In the genomic region with DNA sequence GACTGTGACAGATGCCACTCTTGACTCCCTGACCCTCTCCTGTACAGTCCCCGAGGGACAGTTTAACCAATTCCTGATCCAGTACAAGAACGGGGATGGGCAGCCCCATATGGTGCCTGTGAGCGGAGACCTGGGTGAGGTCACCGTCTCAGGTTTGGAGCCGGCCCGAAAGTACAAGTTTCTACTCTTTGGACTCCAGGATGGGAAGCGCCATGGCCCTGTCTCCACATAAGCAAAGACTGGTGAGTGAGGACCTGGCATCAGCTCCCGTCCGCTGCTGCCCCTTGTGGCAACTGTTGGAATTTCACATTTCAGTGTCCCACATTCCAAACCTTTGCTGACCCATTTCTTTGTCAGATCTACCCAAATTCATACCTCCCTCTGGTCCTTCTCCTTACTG, we compare ENCODE assay signal across 10 mouse cellular contexts. TPM values are rescaled to one million over a fixed set of nuclear protein-coding genes. Genes with fewer than 3 reads are reported as not detected.
A peak's percentile ranks its signal among the peaks of the same experiment; 100 is the strongest.
DNase-seq lines count a peak whose midpoint lies in the region; ATAC-seq and TF ChIP-seq lines count a peak whose summit lies in the region.
"Had no signal": no experiment of that assay in that cellular context is flagged by ENCODE, and none has a peak within 500 bp of the region (broad histone marks: within the 10 kb centered on the region; RNA-seq: fewer than 3 reads in every experiment).

No protein-coding gene starts in this region.

- peaks cover 9% of the 10 kb centered on the region for H3K27me3 ChIP-seq in CH12.LX (replicated peaks)
- no peaks in the 10 kb centered on the region for H3K27me3 ChIP-seq in midbrain, embryonic 10.5 days (ENCODE audit: low read depth, poor library complexity, severe bottlenecking)

- no peak overlapping the region for H3K27ac ChIP-seq in CH12.LX (ENCODE audit: insufficient read depth, low read depth)
- H3K27ac ChIP-seq in midbrain, embryonic 10.5 days (replicated peaks), result no peak overlapping the region

- 0 out of 2 replicates have a peak, but pooled peaks have one; percentile 42 for ATAC-seq in common myeloid progenitor, adult 5-6 weeks (replicated peaks; ENCODE audit: low read depth, poor library complexity, severe bottlenecking)

- no peak for TF ChIP-seq EP300 in CH12.LX (IDR thresholded peaks at IDR 0.05; ENCODE audit: low read length)

- dilution Hi-C loops in CH12.LX (cut with MboI; ENCODE audit: extremely low pct_ligation_motif_present, extremely low pct_unique_long_range_greater_than_20kb, low sequenced_read_pairs), result no loop called here

- 65% methylated on average over 9 of the region's 9 CpGs for WGBS in midbrain, embryonic 10.5 days

- H3K36me3 ChIP-seq in CH12.LX (replicated peaks in 1 of 2; ENCODE audit: control insufficient read depth in 1 of 2, insufficient read depth in 1 of 2, low read length in 1 of 2), result no peaks in the 10 kb centered on the region
- no peaks in the 10 kb centered on the region for H3K36me3 ChIP-seq in midbrain, embryonic 10.5 days

- no peak overlapping the region for H3K4me3 ChIP-seq in CH12.LX (replicated peaks in 1 of 3; ENCODE audit: low read depth in 2 of 3, low read length in 2 of 3, poor library complexity in 1 of 3)
- no peak overlapping the region for H3K4me3 ChIP-seq in midbrain, embryonic 10.5 days
- H3K4me3 ChIP-seq: erythroblast, embryonic 14.5 days had no signal

- H3K4me1 ChIP-seq in CH12.LX (ENCODE audit: control insufficient read depth in 1 of 2, insufficient read depth in 2 of 2), result no peaks in the 10 kb centered on the region
- H3K4me1 ChIP-seq in midbrain, embryonic 10.5 days, result no peaks in the 10 kb centered on the region

- H3K4me2 ChIP-seq in CH12.LX (ENCODE audit: insufficient read depth, low read depth, poor library complexity, severe bottlenecking), result no peak overlapping the region

- H3K9ac ChIP-seq in CH12.LX (ENCODE audit: insufficient read depth, low read depth), result no peak overlapping the region

- TF ChIP-seq POLR2A in CH12.LX (IDR thresholded peaks at IDR 0.05; ENCODE audit: low read depth, low read length), result no peak

- DNase-seq in layer of hippocampus, adult 11-12 months (ENCODE audit: low spot score), result peak; percentile 50
- DNase-seq in layer of hippocampus, adult 9-10 months (ENCODE audit: low spot score), result no peak
- DNase-seq in CH12.LX (ENCODE audit: extremely low read depth), result peak; percentile 11
- peak; percentile 60 for DNase-seq in adipocyte (ENCODE audit: low spot score)
- peak; percentile 49 to 87 for DNase-seq in kidney, postnatal 36 days
- peak; percentile 66 for DNase-seq in retina, embryonic 14.5 days (ENCODE audit: low spot score)
- DNase-seq in midbrain, embryonic 10.5 days (ENCODE audit: low spot score), result no peak

- H3K79me2 ChIP-seq in CH12.LX (replicated peaks; ENCODE audit: control insufficient read depth, extremely low read depth, insufficient read depth, poor library complexity, severe bottlenecking), result no peaks in the 10 kb centered on the region

- in situ Hi-C loops in CH12.LX (cut with MboI; ENCODE audit: low pct_ligation_motif_present, low pct_unique_long_range_greater_than_20kb, low sequenced_read_pairs), result no loop called here

- TF ChIP-seq CTCF in CH12.LX (conservative IDR thresholded peaks at IDR 0.05 in 1 of 2, IDR thresholded peaks at IDR 0.05 in 1 of 2; ENCODE audit: low read depth in 2 of 2, low read length in 2 of 2), result peak; percentile 29 to 32; a peak in 2 of 4 replicates

- H3K9me3 ChIP-seq in CH12.LX (replicated peaks; ENCODE audit: low read length), result no peaks in the 10 kb centered on the region
- H3K9me3 ChIP-seq in midbrain, embryonic 10.5 days (replicated peaks), result peaks cover 12% of the 10 kb centered on the region; the same call in 1 of the 2 replicates

- peak; percentile 8; the same call in 1 of the 2 replicates for TF ChIP-seq RAD21 in CH12.LX (IDR thresholded peaks at IDR 0.05; ENCODE audit: low read depth, low read length)

TF ChIP-seq in CH12.LX, 34 proteins besides CTCF, POLR2A, EP300 and RAD21:
- no peak for TF ChIP-seq TCF12 (IDR thresholded peaks at IDR 0.05; ENCODE audit: low read depth, low read length)
- TF ChIP-seq SMC3 (IDR thresholded peaks at IDR 0.05; ENCODE audit: low read depth, low read length), result no peak
- TF ChIP-seq JUN (IDR thresholded peaks at IDR 0.05; ENCODE audit: insufficient read depth, low read depth, low read length), result no peak
TF ChIP-seq in CH12.LX: peak in this region for 0.

RNA-seq across cellular contexts. Expression of gene Cyp21a1, which starts 8.7 kb away (rescaled TPM):
- not detected in 2 replicates for total RNA-seq in CH12.LX (2012; rRNA removed)
- total RNA-seq in CH12.LX (2014; rRNA removed), result not detected in 2 replicates
- not detected in 2 replicates for polyA plus RNA-seq in CH12.LX (2012; ENCODE audit: insufficient read length, low read depth)
- not detected in 2 replicates for total RNA-seq in common myeloid progenitor, adult 5-6 weeks (2017)
- not detected in 2 replicates for polyA plus RNA-seq in midbrain, embryonic 10.5 days (2016; fragmentation: Nextera tagmentation; extraction: Ambion mirVana)
- total RNA-seq: left cerebral cortex, postnatal 14 days had no signal
- polyA plus RNA-seq: erythroblast, embryonic 14.5 days had no signal

RNA-seq across cellular contexts. Expression of gene Stk19, which starts 41.1 kb away (rescaled TPM):
- total RNA-seq in CH12.LX (2012; rRNA removed) (27.7 and 32.9 TPM in 2 replicates), CH12.LX (2014; rRNA removed) (21.2 and 22.6 TPM in 2 replicates)
- 37.1 and 41.3 TPM in 2 replicates for polyA plus RNA-seq in CH12.LX (2012; ENCODE audit: insufficient read length, low read depth)
- total RNA-seq in common myeloid progenitor, adult 5-6 weeks (2017), result 10.0 and 32.9 TPM in 2 replicates
- polyA plus RNA-seq in midbrain, embryonic 10.5 days (2016; fragmentation: Nextera tagmentation; extraction: Ambion mirVana), result 30.2 and 30.6 TPM in 2 replicates

RNA-seq across cellular contexts. Expression of gene Dxo, which starts 41.2 kb away (rescaled TPM):
- total RNA-seq in CH12.LX (2012; rRNA removed) (16.3 and 17.2 TPM in 2 replicates), CH12.LX (2014; rRNA removed) (6.3 and 10.0 TPM in 2 replicates)
- 26.9 and 31.6 TPM in 2 replicates for polyA plus RNA-seq in CH12.LX (2012; ENCODE audit: insufficient read length, low read depth)
- total RNA-seq in common myeloid progenitor, adult 5-6 weeks (2017), result 21.2 and 27.9 TPM in 2 replicates
- 81.2 and 88.1 TPM in 2 replicates for polyA plus RNA-seq in midbrain, embryonic 10.5 days (2016; fragmentation: Nextera tagmentation; extraction: Ambion mirVana)

RNA-seq across cellular contexts. Expression of gene C4b, which starts 52.0 kb away (rescaled TPM):
- total RNA-seq in CH12.LX (2012; rRNA removed) (0.13 TPM in 1 of 2 replicates, not detected in the other), CH12.LX (2014; rRNA removed) (not detected in 2 replicates)
- not detected in 2 replicates for polyA plus RNA-seq in CH12.LX (2012; ENCODE audit: insufficient read length, low read depth)
- 0.18 TPM in 1 of 2 replicates, not detected in the other for total RNA-seq in common myeloid progenitor, adult 5-6 weeks (2017)
- not detected in 2 replicates for polyA plus RNA-seq in midbrain, embryonic 10.5 days (2016; fragmentation: Nextera tagmentation; extraction: Ambion mirVana)

RNA-seq across cellular contexts. Expression of gene Skiv2l, which starts 54.4 kb away (rescaled TPM):
- 50.5 and 52.9 TPM in 2 replicates for total RNA-seq in CH12.LX (2012; rRNA removed)
- total RNA-seq in CH12.LX (2014; rRNA removed), result 22.0 and 26.1 TPM in 2 replicates
- 35.2 and 44.1 TPM in 2 replicates for polyA plus RNA-seq in CH12.LX (2012; ENCODE audit: insufficient read length, low read depth)
- total RNA-seq in common myeloid progenitor, adult 5-6 weeks (2017), result 28.9 and 33.8 TPM in 2 replicates
- 57.8 and 62.4 TPM in 2 replicates for polyA plus RNA-seq in midbrain, embryonic 10.5 days (2016; fragmentation: Nextera tagmentation; extraction: Ambion mirVana)

Comparison
In these comparisons a context has a peak if more than half of its experiments do, and no peak if none do; other contexts are left out.
1. DNase-seq: peak in layer of hippocampus, adult 11-12 months (single experiment), CH12.LX (single experiment), adipocyte (single experiment), kidney, postnatal 36 days (2 of 2) and retina, embryonic 14.5 days (single experiment); none in layer of hippocampus, adult 9-10 months (single experiment) and midbrain, embryonic 10.5 days (single experiment).